Mouse (Mus musculus): Measurements from ENCODE around the gene Zfp865. TPM values are rescaled to one million over a fixed set of nuclear protein-coding genes. Genes with fewer than 3 reads are reported as not detected.
"Not testable (repeated sequence)": the region's sequence is repeated elsewhere in the genome, so short reads cannot be mapped to it uniquely, and the experiment has no call there.

Zfp865 gene
- polyA plus RNA-seq, 1 experiment from 2014 or later: 6.1 TPM

DNA sequence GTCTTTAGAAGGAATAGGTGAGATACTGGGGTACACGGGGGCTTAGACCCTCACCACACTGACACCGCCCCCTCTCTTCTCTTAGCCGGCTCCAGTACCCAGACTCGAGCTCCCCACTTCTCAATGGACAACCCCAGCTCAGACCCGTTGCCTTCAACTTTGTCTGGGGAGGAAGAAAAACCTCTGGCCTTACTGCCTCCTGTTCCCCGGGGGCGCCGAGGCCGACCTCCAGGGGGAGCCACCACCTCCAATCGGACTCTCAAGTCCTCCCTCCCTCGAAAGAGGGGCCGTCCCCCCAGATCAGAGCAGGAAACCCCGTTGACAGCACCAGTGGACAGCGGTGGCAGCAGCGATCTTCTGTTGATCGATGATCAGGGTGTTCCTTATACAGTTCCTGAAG, 2.8 kb upstream of the Zfp865 start:
- H3K9ac ChIP-seq (replicated peaks): no peak overlapping the region
- H3K36me3 ChIP-seq: peaks cover 4% of the 10 kb centered on the region
- WGBS: 95% methylated on average over 16 of the region's 16 CpGs
- no peaks in the 10 kb centered on the region for H3K9me3 ChIP-seq
- H3K4me1 ChIP-seq: peaks cover 34% of the 10 kb centered on the region
- ATAC-seq (replicated peaks): no peak
- H3K27ac ChIP-seq (replicated peaks): no peak overlapping the region
- H3K4me2 ChIP-seq (replicated peaks): no peak overlapping the region
- H3K27me3 ChIP-seq: no peaks in the 10 kb centered on the region
- no peak overlapping the region for H3K4me3 ChIP-seq

GRCm38 (mm10) chr7:5017931-5018330, 2.2 kb upstream of the Zfp865 start:
- no peak overlapping the region for H3K4me3 ChIP-seq
- H3K4me2 ChIP-seq (replicated peaks): no peak overlapping the region
- 99% methylated on average over 21 of the region's 21 CpGs for WGBS
- H3K27ac ChIP-seq (replicated peaks): no peak overlapping the region
- H3K4me1 ChIP-seq: peaks cover 34% of the 10 kb centered on the region
- peaks cover 6% of the 10 kb centered on the region; the same call in 1 of the 2 replicates for H3K36me3 ChIP-seq
- H3K27me3 ChIP-seq: no peaks in the 10 kb centered on the region
- no peak for ATAC-seq (replicated peaks)
- no peaks in the 10 kb centered on the region for H3K9me3 ChIP-seq
- no peak overlapping the region for H3K9ac ChIP-seq (replicated peaks)

GRCm38 (mm10) chr7:5019576-5019975, 600 bp upstream of the Zfp865 start:
- Histone ChIP-seq H3K4me3 (peak overlapping the region; percentile 72), H3K4me1 (peaks cover 24% of the 10 kb centered on the region), H3K9ac (replicated peaks) (peak overlapping the region; percentile 52; the same call in 1 of the 2 replicates), H3K4me2 (replicated peaks) (peak overlapping the region; percentile 76), H3K36me3 (peaks cover 20% of the 10 kb centered on the region), H3K27ac (replicated peaks) (peak overlapping the region; percentile 94)
- not testable (repeated sequence) for H3K9me3 ChIP-seq; H3K27me3 ChIP-seq; ATAC-seq (replicated peaks)
- 24% methylated on average over 8 of the region's 8 CpGs for WGBS

DNA sequence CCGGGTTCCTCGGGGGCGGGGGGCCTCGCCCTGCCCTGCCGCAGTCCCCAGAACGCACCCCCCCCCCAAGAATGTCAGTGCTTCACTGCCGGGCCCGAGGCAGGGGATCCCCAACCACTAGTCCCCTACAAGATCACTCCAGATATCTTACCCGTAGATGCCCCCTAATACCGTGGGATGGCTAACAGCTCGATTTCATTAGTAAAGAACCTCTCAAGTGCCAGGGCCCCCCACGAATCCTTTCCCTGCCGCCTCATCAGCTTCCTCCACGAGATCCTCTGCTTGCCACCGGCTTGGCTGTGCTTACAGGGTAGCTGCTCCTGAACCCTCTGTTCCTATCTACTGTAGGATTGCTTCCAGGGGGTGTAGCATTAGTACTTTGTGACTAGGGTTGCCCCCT, 509 bp downstream of the Zfp865 start:
- no peaks in the 10 kb centered on the region for H3K9me3 ChIP-seq
- H3K27ac ChIP-seq (replicated peaks): peak overlapping the region; percentile 94
- H3K36me3 ChIP-seq: peaks cover 27% of the 10 kb centered on the region
- WGBS: 0% methylated on average over 13 of the region's 15 CpGs
- H3K9ac ChIP-seq (replicated peaks): peak overlapping the region; percentile 87
- H3K4me3 ChIP-seq: peak overlapping the region; percentile 72
- H3K4me1 ChIP-seq: peaks cover 24% of the 10 kb centered on the region
- H3K27me3 ChIP-seq: no peaks in the 10 kb centered on the region
- peak; percentile 64 for ATAC-seq (replicated peaks)
- peak overlapping the region; percentile 76 for H3K4me2 ChIP-seq (replicated peaks)

DNA sequence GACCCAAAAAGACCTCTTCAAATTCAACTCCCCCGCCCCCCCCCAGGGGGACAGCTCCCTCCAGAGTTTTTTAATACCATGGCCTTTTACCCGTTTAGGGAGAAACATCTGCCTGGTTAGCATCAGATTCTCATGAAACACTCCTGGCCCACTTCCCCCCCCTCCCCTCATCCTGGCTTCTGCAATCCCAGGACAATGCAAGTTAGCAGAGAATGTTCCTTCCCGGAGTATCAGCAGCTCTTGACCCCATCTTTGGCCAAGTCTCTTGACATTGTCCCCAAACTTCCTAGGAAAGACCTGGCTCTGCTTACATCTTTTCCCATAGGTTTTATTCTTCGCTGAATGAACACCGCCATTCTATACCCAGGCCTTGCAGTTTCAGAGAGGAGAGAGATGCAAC, 1.0 kb downstream of the Zfp865 start:
- Histone ChIP-seq H3K4me1 (peaks cover 19% of the 10 kb centered on the region), H3K27ac (replicated peaks) (0 out of 2 replicates have a peak overlapping the region, but pooled peaks have one; percentile 94), H3K4me3 (peak overlapping the region; percentile 72), H3K27me3 (no peaks in the 10 kb centered on the region), H3K9ac (replicated peaks) (peak overlapping the region; percentile 87), H3K36me3 (peaks cover 27% of the 10 kb centered on the region), H3K4me2 (replicated peaks) (peak overlapping the region; percentile 76), H3K9me3 (no peaks in the 10 kb centered on the region)
- no peak for ATAC-seq (replicated peaks)
- 48% methylated on average over 5 of the region's 5 CpGs for WGBS

DNA sequence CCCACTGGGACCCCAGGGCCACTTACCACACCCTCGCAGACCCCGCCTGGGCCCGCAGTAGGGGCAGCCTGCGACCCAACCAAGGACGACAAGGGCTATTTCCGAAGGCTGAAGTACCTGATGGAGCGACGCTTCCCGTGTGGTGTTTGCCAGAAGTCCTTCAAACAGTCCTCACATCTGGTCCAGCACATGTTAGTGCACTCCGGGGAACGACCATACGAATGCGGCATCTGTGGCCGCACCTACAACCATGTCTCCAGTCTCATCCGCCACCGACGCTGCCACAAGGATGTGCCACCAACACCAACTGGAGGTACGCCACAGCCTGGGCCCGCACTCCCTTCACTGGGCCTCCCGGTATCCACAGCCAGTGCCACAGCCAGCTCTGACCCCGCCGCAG, 9.4 kb downstream of the Zfp865 start:
- H3K4me3 ChIP-seq: no peak overlapping the region
- 95% methylated on average over 22 of the region's 22 CpGs for WGBS

DNA sequence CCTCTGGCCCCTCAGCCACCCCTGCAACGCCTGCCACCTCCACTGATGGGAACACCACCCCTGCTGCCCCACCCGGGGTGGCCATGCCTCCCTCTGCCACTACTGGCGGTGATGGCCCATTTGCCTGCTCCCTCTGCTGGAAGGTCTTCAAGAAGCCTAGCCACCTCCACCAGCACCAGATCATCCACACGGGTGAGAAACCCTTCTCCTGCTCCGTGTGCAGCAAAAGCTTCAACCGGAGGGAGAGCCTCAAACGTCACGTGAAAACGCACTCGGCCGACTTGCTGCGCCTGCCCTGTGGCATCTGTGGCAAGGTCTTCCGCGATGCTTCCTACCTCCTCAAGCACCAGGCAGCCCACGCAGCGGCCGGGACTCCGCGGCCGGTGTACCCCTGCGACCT, 9.8 kb downstream of the Zfp865 start:
- no peaks in the 10 kb centered on the region for H3K9me3 ChIP-seq
- peaks cover 66% of the 10 kb centered on the region for H3K36me3 ChIP-seq
- H3K9ac ChIP-seq (replicated peaks): no peak overlapping the region
- WGBS: 95% methylated on average over 21 of the region's 21 CpGs
- no peaks in the 10 kb centered on the region for H3K4me1 ChIP-seq
- no peak overlapping the region for H3K4me2 ChIP-seq (replicated peaks)
- no peak overlapping the region for H3K27ac ChIP-seq (replicated peaks)
- H3K27me3 ChIP-seq: no peaks in the 10 kb centered on the region
- no peak for ATAC-seq (replicated peaks)
- H3K4me3 ChIP-seq: no peak overlapping the region

More for the DNA sequence above, 9.4 kb downstream of the Zfp865 start:
- no peak for ATAC-seq (replicated peaks)
- H3K4me2 ChIP-seq (replicated peaks): no peak overlapping the region
- H3K9me3 ChIP-seq: no peaks in the 10 kb centered on the region
- no peaks in the 10 kb centered on the region for H3K27me3 ChIP-seq
- no peaks in the 10 kb centered on the region for H3K4me1 ChIP-seq
- no peak overlapping the region for H3K9ac ChIP-seq (replicated peaks)
- peaks cover 66% of the 10 kb centered on the region for H3K36me3 ChIP-seq
- H3K27ac ChIP-seq (replicated peaks): no peak overlapping the region

DNA sequence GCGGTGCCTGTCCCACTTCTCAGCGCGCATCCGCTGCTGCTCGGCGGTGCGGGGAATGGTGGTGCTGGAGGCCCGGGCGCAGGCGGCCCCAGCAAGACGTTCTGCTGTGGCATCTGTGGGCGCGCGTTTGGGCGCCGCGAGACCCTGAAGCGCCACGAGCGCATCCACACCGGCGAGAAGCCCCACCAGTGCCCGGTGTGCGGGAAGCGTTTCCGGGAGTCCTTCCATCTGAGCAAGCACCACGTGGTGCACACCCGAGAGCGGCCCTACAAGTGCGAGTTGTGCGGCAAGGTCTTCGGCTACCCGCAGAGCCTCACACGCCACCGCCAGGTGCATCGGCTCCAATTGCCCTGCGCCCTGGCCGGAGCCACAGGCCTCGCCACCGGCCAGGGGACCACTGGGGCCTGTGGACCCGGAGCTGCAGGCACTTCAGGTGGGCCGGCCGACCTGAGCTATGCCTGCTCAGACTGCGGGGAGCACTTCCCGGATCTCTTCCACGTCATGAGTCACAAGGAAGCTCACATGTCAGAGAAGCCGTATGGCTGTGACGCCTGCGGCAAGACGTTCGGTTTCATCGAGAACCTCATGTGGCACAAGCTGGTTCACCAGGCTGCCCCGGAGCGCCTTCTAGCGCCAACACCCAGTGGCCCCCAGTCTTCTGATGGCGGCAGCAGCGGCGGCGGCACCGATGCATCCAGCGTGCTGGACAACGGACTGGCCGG, 10.5 kb downstream of the Zfp865 start:
- ATAC-seq (replicated peaks): no peak
- Histone ChIP-seq H3K27me3 (no peaks in the 10 kb centered on the region), H3K4me3 (no peak overlapping the region), H3K4me2 (replicated peaks) (no peak overlapping the region), H3K9ac (replicated peaks) (no peak overlapping the region), H3K9me3 (no peaks in the 10 kb centered on the region), H3K4me1 (no peaks in the 10 kb centered on the region), H3K36me3 (peaks cover 71% of the 10 kb centered on the region), H3K27ac (replicated peaks) (no peak overlapping the region)
- 88% methylated on average over 63 of the region's 63 CpGs for WGBS

GRCm38 (mm10) chr7:5031496-5031895, 11.3 kb downstream of the Zfp865 start:
- Histone ChIP-seq H3K4me2 (replicated peaks) (no peak overlapping the region), H3K4me3 (no peak overlapping the region), H3K36me3 (peaks cover 79% of the 10 kb centered on the region), H3K27me3 (no peaks in the 10 kb centered on the region), H3K4me1 (no peaks in the 10 kb centered on the region), H3K27ac (replicated peaks) (no peak overlapping the region), H3K9ac (replicated peaks) (no peak overlapping the region), H3K9me3 (no peaks in the 10 kb centered on the region)
- no peak for ATAC-seq (replicated peaks)
- WGBS: 83% methylated on average over 46 of the region's 46 CpGs

- no peak within 1 kb of the TSS for H3K4me3 ChIP-seq
- H3K27me3 ChIP-seq: no peaks in the 10 kb centered on the region
- H3K9ac ChIP-seq (replicated peaks): no peak within 1 kb of the TSS
- H3K4me1 ChIP-seq: peaks cover 11% of the 10 kb centered on the region
- H3K4me2 ChIP-seq (replicated peaks): no peak within 1 kb of the TSS
- no peak for ATAC-seq (replicated peaks)
- H3K9me3 ChIP-seq: no peaks in the 10 kb centered on the region
- no peak within 1 kb of the TSS for H3K27ac ChIP-seq (replicated peaks)
- WGBS: 92% methylated on average over 3 of the region's 3 CpGs
- H3K36me3 ChIP-seq: peaks cover 75% of the 10 kb centered on the region
These were observed 13.6 kb downstream of the Zfp865 start, which contains the start of gene 4632433K11Rik for GRCm38 (mm10) chr7:5033818-5034217. 4632433K11Rik (plus strand) TSS chr7:5034118.

DNA sequence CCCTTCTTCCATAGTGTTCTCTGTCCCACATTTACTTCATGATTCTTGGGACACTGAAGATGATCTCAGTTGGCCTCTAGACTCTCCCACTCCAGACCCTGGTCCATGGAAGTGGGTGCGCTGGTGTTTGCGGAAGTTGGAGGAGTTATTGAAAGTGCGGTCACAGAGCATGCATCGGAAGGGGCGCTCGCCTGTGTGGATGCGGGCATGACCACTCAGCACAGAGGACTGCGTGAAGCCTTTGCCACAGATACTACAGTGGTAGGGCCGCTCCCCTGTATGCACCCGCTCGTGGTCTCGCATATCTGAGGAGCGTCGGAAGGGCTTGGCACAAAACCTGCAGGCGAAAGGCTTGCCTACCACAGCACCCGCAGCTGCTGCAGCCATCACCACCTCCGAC, 15.5 kb downstream of the Zfp865 start:
- no peak overlapping the region for H3K4me3 ChIP-seq
- no peaks in the 10 kb centered on the region for H3K27me3 ChIP-seq
- no peaks in the 10 kb centered on the region for H3K9me3 ChIP-seq
- H3K36me3 ChIP-seq: peaks cover 57% of the 10 kb centered on the region
- peaks cover 22% of the 10 kb centered on the region for H3K4me1 ChIP-seq
- 98% methylated on average over 17 of the region's 17 CpGs for WGBS
- no peak overlapping the region for H3K27ac ChIP-seq (replicated peaks)
- no peak overlapping the region for H3K9ac ChIP-seq (replicated peaks)
- no peak for ATAC-seq (replicated peaks)
- no peak overlapping the region for H3K4me2 ChIP-seq (replicated peaks)

DNA sequence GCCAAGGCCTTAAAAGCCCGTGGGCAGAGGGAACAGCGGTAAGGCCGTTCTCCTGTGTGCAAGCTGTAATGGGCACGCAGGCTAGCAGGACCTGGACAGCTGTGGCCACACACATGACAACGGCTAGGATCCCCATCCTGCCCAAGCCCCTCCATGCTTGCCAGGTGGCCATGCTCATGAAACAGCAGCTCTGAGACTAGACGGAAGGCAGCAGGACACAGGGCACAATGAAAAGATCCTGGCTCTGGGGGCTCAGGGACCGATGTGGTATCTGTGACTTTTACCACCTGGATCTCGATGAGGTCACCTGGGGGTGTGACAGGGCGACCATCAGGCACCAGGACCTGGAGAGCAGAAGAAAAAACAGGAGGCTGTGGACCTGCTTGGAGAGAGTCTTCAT, 16.0 kb downstream of the Zfp865 start:
- no peaks in the 10 kb centered on the region for H3K9me3 ChIP-seq
- no peak overlapping the region for H3K9ac ChIP-seq (replicated peaks)
- H3K27me3 ChIP-seq: no peaks in the 10 kb centered on the region
- H3K4me1 ChIP-seq: peaks cover 22% of the 10 kb centered on the region
- no peak overlapping the region for H3K4me3 ChIP-seq
- WGBS: 95% methylated on average over 9 of the region's 9 CpGs
- H3K36me3 ChIP-seq: peaks cover 51% of the 10 kb centered on the region
- H3K27ac ChIP-seq (replicated peaks): no peak overlapping the region
- H3K4me2 ChIP-seq (replicated peaks): no peak overlapping the region
- ATAC-seq (replicated peaks): no peak

DNA sequence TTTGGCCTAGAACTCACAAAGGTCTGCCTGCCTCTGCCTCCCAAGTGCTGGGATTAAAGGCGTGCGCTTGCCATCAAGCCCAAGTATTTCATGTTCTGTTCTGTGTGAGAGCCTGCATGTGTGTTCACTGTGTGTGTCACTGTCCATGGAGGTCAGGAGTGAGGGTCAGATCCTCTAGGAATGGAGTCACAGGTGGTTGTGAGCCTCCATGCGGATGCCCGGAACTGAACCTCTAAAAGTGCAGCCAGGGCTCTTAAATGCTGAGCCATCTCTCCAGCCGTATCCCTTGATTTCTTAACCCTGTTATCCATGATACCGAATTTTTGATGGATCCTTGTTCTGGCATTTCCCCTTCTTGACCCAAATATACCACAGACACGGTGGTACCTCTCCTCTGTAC, 16.9 kb downstream of the Zfp865 start:
- H3K4me1 ChIP-seq: peaks cover 22% of the 10 kb centered on the region
- 93% methylated on average over 7 of the region's 7 CpGs for WGBS
- no peak for ATAC-seq (replicated peaks)
- no peaks in the 10 kb centered on the region for H3K9me3 ChIP-seq
- H3K27ac ChIP-seq (replicated peaks): no peak overlapping the region
- no peak overlapping the region for H3K4me2 ChIP-seq (replicated peaks)
- H3K4me3 ChIP-seq: no peak overlapping the region
- H3K27me3 ChIP-seq: no peaks in the 10 kb centered on the region
- H3K36me3 ChIP-seq: peaks cover 43% of the 10 kb centered on the region
- no peak overlapping the region for H3K9ac ChIP-seq (replicated peaks)

Measured in forebrain, embryonic 15.5 days (tissue).